Mouse (Mus musculus) limb, embryonic 13.5 days (tissue): ENCODE results near the gene Gm28048. TPM values are rescaled to one million over a fixed set of nuclear protein-coding genes. Genes with fewer than 3 reads are reported as not detected.

ENCODE experiments used
- ATAC-seq: fragments of 200-750 bp; cut with Nextera tagmentation; 2 replicates; pipeline ENCODE4 v1.8.0; 2017; ENCODE audit warnings: low read depth, moderate number of reproducible peaks, moderate TSS enrichment; ENCODE audit not compliant: low FRiP score
- H3K27ac ChIP-seq: fragments of 300-500 bp; sonication (generic); 2 replicates; pipeline ENCODE4 v1.5.1; 2015; ENCODE audit warnings: inconsistent platforms, mild to moderate bottlenecking, moderate library complexity
- H3K27me3 ChIP-seq: fragments of 300-500 bp; sonication (generic); 2 replicates; pipeline ENCODE4 v1.6.1; 2015; ENCODE audit warnings: mild to moderate bottlenecking, inconsistent platforms
- H3K36me3 ChIP-seq: fragments of 300-500 bp; sonication (generic); 2 replicates; pipeline ENCODE4 v1.6.1; 2015; ENCODE audit warnings: inconsistent platforms, mild to moderate bottlenecking, moderate library complexity
- H3K4me1 ChIP-seq: fragments of 300-500 bp; sonication (generic); 2 replicates; pipeline ENCODE4 v1.6.1; 2015; ENCODE audit warnings: inconsistent platforms
- H3K4me2 ChIP-seq: fragments of 300-500 bp; sonication (generic); replicated peaks from 2 replicates; pipeline ENCODE4 v1.6.1; 2015; ENCODE audit warnings: inconsistent platforms, mild to moderate bottlenecking, moderate library complexity
- H3K4me3 ChIP-seq: fragments of 300-500 bp; sonication (generic); 2 replicates; pipeline ENCODE4 v1.5.1; 2015; ENCODE audit warnings: moderate library complexity, mild to moderate bottlenecking, inconsistent platforms
- H3K9ac ChIP-seq: fragments of 300-500 bp; sonication (generic); 2 replicates; pipeline ENCODE4 v1.6.1; 2015; ENCODE audit warnings: mild to moderate bottlenecking, inconsistent platforms
- H3K9me3 ChIP-seq: fragments of 300-500 bp; sonication (generic); 2 replicates; pipeline ENCODE4 v1.6.1; 2016; ENCODE audit warnings: inconsistent platforms
- WGBS: fragments of 180-500 bp; shearing (Covaris S2); methylation state at CpG from one replicate; pipeline ENCODE4 v1.1.7; 2015; 5-methylcytosine and 5-hydroxymethylcytosine counted together
- polyA plus RNA-seq: library from polyadenylated mRNA; unstranded; fragments of >200 nt; fragmentation: Nextera tagmentation; extraction: Ambion mirVana; gene quantifications from 2 replicates; pipeline ENCODE4 v1.2.1, GENCODE M21; 2015

Gene Gm28048
- polyA plus RNA-seq, result 7.1 and 7.6 TPM in 2 replicates

DNA sequence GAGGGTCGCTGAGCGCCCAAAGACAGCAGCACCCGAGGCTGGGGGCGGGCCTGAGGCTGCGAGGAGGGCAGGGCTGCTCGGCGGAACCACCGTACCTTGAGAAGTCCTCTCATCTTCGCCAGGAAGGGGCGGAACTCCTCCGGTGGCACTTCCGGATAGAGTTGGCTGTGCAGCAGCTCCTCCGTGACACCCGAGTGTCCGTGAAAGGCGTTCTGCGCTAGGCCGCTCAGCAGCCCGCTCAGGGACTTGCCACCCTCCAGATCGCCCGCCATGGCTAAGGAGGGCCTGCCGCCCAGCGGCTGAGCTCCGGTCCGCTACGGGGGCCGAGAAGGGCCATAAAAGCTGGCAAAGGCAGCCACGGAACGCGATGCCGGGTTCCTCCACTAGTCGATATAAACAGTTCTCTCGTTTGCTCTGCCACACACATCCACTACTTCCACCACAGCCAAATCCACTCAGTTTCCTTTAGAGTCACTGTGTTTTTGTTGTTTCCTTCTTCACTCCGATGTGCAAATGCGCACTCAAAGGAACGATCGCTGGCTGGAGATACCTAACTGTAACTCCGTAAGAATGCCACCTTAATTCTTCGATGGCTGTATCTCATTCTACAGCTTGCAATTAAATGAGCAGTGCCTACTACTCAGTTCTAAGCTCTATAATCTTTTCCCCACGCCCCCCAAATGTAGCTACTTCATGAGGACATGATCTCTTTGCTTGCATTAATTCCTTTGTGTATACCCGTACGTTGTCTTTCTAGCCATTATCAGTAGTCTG is at the start of gene Gm28048, which contains the start of gene Commd1:
TSS of gene Gm28048 (minus strand) at position 107 of the 774 bp plus-strand sequence.
TSS of gene Commd1 (minus strand) at position 399 of the 774 bp plus-strand sequence.
- Histone ChIP-seq H3K4me3 (peak within 1 kb of the TSS; percentile 69), H3K27me3 (no peaks in the 10 kb centered on the region), H3K4me1 (peaks cover 17% of the 10 kb centered on the region), H3K9me3 (no peaks in the 10 kb centered on the region), H3K36me3 (peaks cover 21% of the 10 kb centered on the region), H3K9ac (peak within 1 kb of the TSS; percentile 84), H3K4me2 (peak within 1 kb of the TSS; percentile 81), H3K27ac (peak within 1 kb of the TSS; percentile 96)
- ATAC-seq, result peak; percentile 94
- WGBS, result 3% methylated on average over 41 of the region's 42 CpGs

DNA sequence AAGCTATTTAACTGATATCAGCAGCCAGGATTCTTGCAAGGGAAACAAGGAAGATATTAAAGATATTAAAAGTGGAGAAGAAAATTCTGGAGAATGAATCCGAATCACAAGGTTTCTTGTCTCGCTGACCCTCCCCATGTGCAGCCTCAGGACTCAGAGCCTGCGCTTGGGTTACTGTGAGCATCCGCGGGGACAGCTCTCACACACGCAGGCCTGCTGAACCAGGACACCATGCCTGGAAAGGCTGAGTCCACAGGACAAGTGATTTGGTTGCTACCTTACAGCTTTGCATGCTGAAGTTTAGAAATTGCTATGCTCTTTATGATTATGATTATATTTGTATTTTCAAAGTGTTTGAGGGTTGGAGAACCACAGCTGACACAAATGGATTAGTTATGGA is 47.5 kb upstream of the Gm28048 start:
- Histone ChIP-seq H3K27me3 (no peaks in the 10 kb centered on the region), H3K4me1 (no peaks in the 10 kb centered on the region), H3K4me2 (no peak overlapping the region), H3K9ac (no peak overlapping the region), H3K36me3 (no peaks in the 10 kb centered on the region), H3K27ac (no peak overlapping the region), H3K9me3 (no peaks in the 10 kb centered on the region), H3K4me3 (no peak overlapping the region)
- 78% methylated on average over 6 of the region's 6 CpGs for WGBS
- ATAC-seq, result no peak

DNA sequence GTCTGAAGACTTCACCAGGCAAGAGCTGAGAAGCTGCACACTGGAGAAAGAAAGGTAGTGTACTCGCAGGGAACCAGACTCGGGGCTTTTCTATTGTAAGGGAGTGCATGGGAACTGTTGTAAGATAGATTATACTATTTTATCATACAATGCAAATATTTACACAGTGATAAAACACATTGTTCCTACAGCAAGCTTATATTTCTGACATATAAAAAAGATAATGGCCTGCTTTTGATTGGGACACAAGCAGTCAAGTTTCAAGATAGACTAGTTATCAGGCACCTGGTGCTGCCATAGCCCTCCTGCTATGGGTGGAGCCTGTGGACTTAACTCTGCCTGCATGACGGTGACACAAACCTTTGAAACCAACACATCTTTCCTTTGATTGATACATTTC is 47.1 kb upstream of the Gm28048 start:
- no peaks in the 10 kb centered on the region for H3K9me3 ChIP-seq
- H3K36me3 ChIP-seq, result no peaks in the 10 kb centered on the region
- H3K9ac ChIP-seq, result no peak overlapping the region
- no peak overlapping the region for H3K4me3 ChIP-seq
- ATAC-seq, result no peak
- H3K27me3 ChIP-seq, result no peaks in the 10 kb centered on the region
- 69% methylated on average over 3 of the region's 3 CpGs for WGBS
- no peak overlapping the region for H3K27ac ChIP-seq
- H3K4me2 ChIP-seq, result no peak overlapping the region
- H3K4me1 ChIP-seq, result no peaks in the 10 kb centered on the region

DNA sequence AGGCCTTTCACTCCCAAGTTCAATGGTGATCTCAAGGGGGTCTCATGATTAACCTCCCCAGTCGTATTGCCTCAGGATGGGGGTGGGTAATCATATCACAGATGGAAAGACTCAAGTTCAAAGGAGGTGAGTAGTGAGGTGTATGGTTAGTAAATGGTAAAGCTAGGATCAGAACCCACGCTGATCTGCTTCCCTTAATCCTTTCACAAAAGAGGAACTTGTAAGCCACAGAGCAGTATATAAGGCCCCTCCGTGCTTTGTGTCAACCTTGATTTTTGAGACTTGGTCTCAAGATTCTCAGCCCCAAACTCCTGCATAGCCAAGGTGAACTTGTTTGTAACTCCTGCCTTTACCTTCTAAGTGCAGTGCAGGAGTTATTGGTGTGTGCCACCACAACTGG is 42.3 kb upstream of the Gm28048 start:
- Histone ChIP-seq H3K4me1 (0 out of 2 replicates have a peak, but pooled peaks cover 11% of the 10 kb centered on the region), H3K9ac (no peak overlapping the region), H3K4me3 (no peak overlapping the region), H3K27me3 (no peaks in the 10 kb centered on the region), H3K36me3 (no peaks in the 10 kb centered on the region), H3K4me2 (no peak overlapping the region), H3K27ac (no peak overlapping the region), H3K9me3 (no peaks in the 10 kb centered on the region)
- WGBS, result 73% methylated on average over 3 of the region's 3 CpGs
- no peak for ATAC-seq

- H3K36me3 ChIP-seq, result no peaks in the 10 kb centered on the region
- WGBS, result 92% methylated on average over 2 of the region's 2 CpGs
- ATAC-seq, result no peak
Measured at GRCm38 (mm10) chr11:23023155-23023554, 41.3 kb upstream of the Gm28048 start.

GRCm38 (mm10) chr11:23020841-23021240 is 39.0 kb upstream of the Gm28048 start:
- Histone ChIP-seq H3K36me3 (no peaks in the 10 kb centered on the region), H3K4me1 (0 out of 2 replicates have a peak, but pooled peaks cover 11% of the 10 kb centered on the region), H3K27me3 (no peaks in the 10 kb centered on the region), H3K9ac (no peak overlapping the region), H3K4me2 (no peak overlapping the region), H3K9me3 (no peaks in the 10 kb centered on the region), H3K4me3 (no peak overlapping the region), H3K27ac (no peak overlapping the region)
- no peak for ATAC-seq
- WGBS, result 93% methylated on average over 14 of the region's 14 CpGs

More at GRCm38 (mm10) chr11:23023155-23023554, 41.3 kb upstream of the Gm28048 start:
- Histone ChIP-seq H3K4me2 (no peak overlapping the region), H3K4me1 (0 out of 2 replicates have a peak, but pooled peaks cover 11% of the 10 kb centered on the region), H3K9me3 (no peaks in the 10 kb centered on the region), H3K9ac (no peak overlapping the region), H3K4me3 (no peak overlapping the region), H3K27ac (no peak overlapping the region), H3K27me3 (no peaks in the 10 kb centered on the region)

GRCm38 (mm10) chr11:23020116-23020770 is 38.4 kb upstream of the Gm28048 start:
- WGBS, result 65% methylated on average over 24 of the region's 24 CpGs
- Histone ChIP-seq H3K9ac (no peak overlapping the region), H3K27me3 (no peaks in the 10 kb centered on the region), H3K4me2 (no peak overlapping the region), H3K4me1 (0 out of 2 replicates have a peak, but pooled peaks cover 11% of the 10 kb centered on the region), H3K9me3 (no peaks in the 10 kb centered on the region), H3K4me3 (no peak overlapping the region), H3K36me3 (no peaks in the 10 kb centered on the region), H3K27ac (no peak overlapping the region)
- ATAC-seq, result no peak

DNA sequence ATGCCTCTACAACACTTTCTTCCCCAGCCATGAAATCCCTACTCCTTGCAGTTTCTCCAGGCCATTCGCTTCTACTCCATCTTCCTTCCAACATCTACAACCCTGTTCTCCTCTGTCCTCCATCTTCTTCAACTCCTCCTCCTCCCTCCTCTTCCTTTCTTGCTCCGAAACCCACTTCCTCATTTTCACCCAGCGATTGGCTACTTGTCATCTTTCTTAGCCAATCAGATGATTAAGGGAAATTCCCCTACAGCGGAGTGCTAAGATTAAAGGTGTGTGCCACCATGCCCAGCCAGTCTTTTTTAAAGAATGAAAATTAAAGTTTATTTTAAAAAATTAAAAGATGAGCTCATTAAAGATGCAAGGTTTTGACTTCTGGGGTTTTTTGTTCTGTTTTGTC is 36.1 kb upstream of the Gm28048 start:
- H3K4me2 ChIP-seq, result no peak overlapping the region
- WGBS, result 92% methylated on average over 4 of the region's 4 CpGs
- 0 out of 2 replicates have a peak, but pooled peaks cover 11% of the 10 kb centered on the region for H3K4me1 ChIP-seq
- no peak overlapping the region for H3K9ac ChIP-seq
- no peak for ATAC-seq
- no peak overlapping the region for H3K27ac ChIP-seq
- no peaks in the 10 kb centered on the region for H3K9me3 ChIP-seq
- no peak overlapping the region for H3K4me3 ChIP-seq
- H3K27me3 ChIP-seq, result no peaks in the 10 kb centered on the region
- no peaks in the 10 kb centered on the region for H3K36me3 ChIP-seq

GRCm38 (mm10) chr11:23014996-23015395 is 33.1 kb upstream of the Gm28048 start:
- 79% methylated on average over 6 of the region's 6 CpGs for WGBS

DNA sequence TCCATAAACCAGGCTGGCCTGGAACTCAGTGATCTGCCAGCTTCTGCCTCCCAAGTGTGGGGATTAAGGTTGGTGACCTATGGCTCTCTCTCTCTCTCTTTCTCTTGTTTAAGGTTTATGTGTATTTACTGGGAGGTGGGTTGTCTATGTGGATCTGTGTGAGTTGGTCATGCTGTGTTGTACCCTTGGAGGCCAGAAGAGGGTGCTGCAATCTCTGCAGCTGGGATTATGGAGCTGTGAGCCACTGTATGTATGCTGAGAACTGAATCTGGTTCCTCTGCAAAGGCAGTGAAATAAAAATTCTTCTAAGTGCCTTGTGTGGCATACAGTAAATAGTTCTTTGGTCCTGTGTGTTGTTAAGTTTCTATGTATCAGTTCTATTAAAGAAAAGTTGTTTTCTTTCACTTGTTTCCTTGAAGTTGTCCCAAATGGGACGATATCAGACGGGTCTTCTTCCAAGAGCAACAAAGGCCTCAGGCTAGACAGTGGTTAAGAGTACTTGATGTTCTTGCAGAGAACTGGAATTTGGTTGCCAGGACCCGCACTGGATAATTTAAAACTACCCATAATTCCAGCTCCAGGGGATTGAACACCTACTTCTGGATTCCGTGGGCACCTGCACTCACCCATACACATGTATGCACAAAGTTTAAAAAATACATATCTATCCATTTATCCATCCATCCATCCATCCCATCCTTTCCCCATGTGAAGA is 31.8 kb upstream of the Gm28048 start:
- WGBS, result 81% methylated on average over 4 of the region's 4 CpGs
- no peaks in the 10 kb centered on the region for H3K36me3 ChIP-seq
- no peak overlapping the region for H3K4me3 ChIP-seq
- no peak overlapping the region for H3K27ac ChIP-seq
- no peaks in the 10 kb centered on the region for H3K9me3 ChIP-seq
- H3K4me1 ChIP-seq, result no peaks in the 10 kb centered on the region
- no peak overlapping the region for H3K9ac ChIP-seq
- H3K27me3 ChIP-seq, result no peaks in the 10 kb centered on the region
- H3K4me2 ChIP-seq, result no peak overlapping the region
- ATAC-seq, result no peak

More at GRCm38 (mm10) chr11:23014996-23015395, 33.1 kb upstream of the Gm28048 start:
- Histone ChIP-seq H3K27ac (no peak overlapping the region), H3K4me1 (0 out of 2 replicates have a peak, but pooled peaks cover 1% of the 10 kb centered on the region), H3K36me3 (no peaks in the 10 kb centered on the region), H3K9ac (no peak overlapping the region), H3K4me2 (no peak overlapping the region), H3K9me3 (no peaks in the 10 kb centered on the region), H3K4me3 (no peak overlapping the region), H3K27me3 (no peaks in the 10 kb centered on the region)
- ATAC-seq, result no peak

DNA sequence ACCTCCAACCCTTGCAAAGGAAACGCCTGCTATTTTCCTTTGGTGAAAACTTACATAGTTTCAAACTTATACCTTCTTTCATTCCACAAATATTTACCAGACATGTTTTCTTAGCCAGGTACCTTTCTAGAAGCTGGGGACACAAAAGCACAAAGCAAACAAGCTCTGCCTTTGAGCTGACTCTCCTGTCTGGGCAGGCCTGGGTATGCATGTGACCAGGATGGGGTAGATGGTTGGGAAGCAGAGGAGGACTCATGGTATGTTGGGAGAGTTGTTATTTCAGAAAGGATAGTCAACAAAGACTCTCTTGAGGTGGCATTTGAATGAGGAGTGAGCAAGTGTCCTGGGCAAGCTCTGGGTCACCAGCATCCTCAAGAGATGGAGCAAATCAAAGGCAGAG is 31.2 kb upstream of the Gm28048 start:
- Histone ChIP-seq H3K9ac (no peak overlapping the region), H3K9me3 (no peaks in the 10 kb centered on the region), H3K36me3 (no peaks in the 10 kb centered on the region), H3K27me3 (no peaks in the 10 kb centered on the region), H3K4me1 (no peaks in the 10 kb centered on the region), H3K4me2 (no peak overlapping the region), H3K27ac (no peak overlapping the region), H3K4me3 (no peak overlapping the region)
- ATAC-seq, result no peak
- WGBS, result 68% methylated on average over 1 of the region's 1 CpGs

DNA sequence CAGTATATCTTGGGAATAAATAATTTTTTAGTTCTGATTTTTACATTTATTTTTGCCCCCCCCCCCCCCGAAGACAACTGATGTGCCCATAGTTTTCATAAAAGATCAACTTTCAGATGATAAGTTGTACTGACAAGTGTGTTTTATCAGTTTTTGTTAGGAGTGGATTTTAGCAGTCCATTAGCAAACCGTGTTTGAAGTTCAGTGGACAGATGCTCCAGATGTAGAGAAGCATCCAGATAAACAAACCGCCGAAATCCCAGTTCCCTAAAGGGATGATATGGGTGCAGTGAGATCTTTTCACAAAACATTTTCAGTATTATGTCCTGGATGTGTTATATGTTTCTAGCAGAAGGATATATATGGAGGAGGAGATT is 26.9 kb upstream of the Gm28048 start:
- ATAC-seq, result no peak
- H3K27me3 ChIP-seq, result no peaks in the 10 kb centered on the region
- WGBS, result 31% methylated on average over 4 of the region's 4 CpGs
- H3K4me1 ChIP-seq, result peaks cover 4% of the 10 kb centered on the region; the same call in 1 of the 2 replicates
- H3K9ac ChIP-seq, result peak overlapping the region; percentile 76
- H3K36me3 ChIP-seq, result peaks cover 15% of the 10 kb centered on the region
- peak overlapping the region; percentile 72 for H3K4me2 ChIP-seq
- H3K4me3 ChIP-seq, result peak overlapping the region; percentile 52
- H3K9me3 ChIP-seq, result no peaks in the 10 kb centered on the region
- no peak overlapping the region; the same call in 1 of the 2 replicates for H3K27ac ChIP-seq
